Mouse (Mus musculus): Measurements from ENCODE around the gene Tnfsf15.

DNA sequence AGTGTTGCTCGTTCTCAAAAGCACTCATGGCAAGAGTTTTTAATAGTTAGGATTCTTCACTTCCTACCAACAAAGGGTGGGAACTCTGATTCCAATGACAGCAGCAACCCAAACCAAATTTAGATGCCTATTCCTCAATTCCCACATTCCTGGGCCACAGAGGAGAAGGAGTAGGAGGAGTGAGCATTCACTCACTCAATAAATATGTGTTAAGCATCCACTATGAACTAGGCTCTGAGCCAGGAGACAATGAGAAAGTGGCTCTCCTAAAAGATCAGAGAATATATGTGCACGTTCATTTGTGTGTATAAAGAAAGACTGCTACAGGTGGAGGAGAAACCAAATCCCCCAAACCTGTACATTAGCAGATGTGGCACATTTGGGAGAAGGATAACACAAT is 40.6 kb upstream of the Tnfsf15 start:
- no peak for TF ChIP-seq POLR2A (IDR thresholded peaks at IDR 0.05; ENCODE audit: insufficient read length, low read depth)
- no peak for TF ChIP-seq POLR2AphosphoS2 (IDR thresholded peaks at IDR 0.05; ENCODE audit: insufficient read length, low read depth)

Data from myocyte (in vitro differentiated cells).